Mouse (Mus musculus) hindbrain, embryonic 10.5 days (tissue): ENCODE measurements around the gene Grip2. TPM values are rescaled to one million over a fixed set of nuclear protein-coding genes. Genes with fewer than 3 reads are reported as not detected.

Experiments used
- polyA plus RNA-seq: library from polyadenylated mRNA; unstranded; fragments of >200 nt; fragmentation: Nextera tagmentation; extraction: Ambion mirVana; gene quantifications from 2 replicates; pipeline ENCODE4 v1.2.1, GENCODE M21; 2016

Grip2 gene
- polyA plus RNA-seq, 1 experiment from 2014 or later = 0.71 TPM

Other genes starting within 250 kb of the Grip2 start
- 58.9 and 60.0 TPM in 2 replicates for gene Slc6a6, start 143.2 kb downstream of the Grip2 start, polyA plus RNA-seq
- 32.2 and 35.1 TPM in 2 replicates for gene Ccdc174, start 50.8 kb upstream of the Grip2 start, polyA plus RNA-seq
- gene 4930590J08Rik, start 75.6 kb upstream of the Grip2 start, polyA plus RNA-seq = 0.30 and 0.50 TPM in 2 replicates
- 7.4 and 8.1 TPM in 2 replicates for gene Fgd5, start 151.6 kb upstream of the Grip2 start, polyA plus RNA-seq